Mouse (Mus musculus) embryonic facial prominence, embryonic 11.5 days (tissue): Measurements from ENCODE around the gene Creb1. TPM values are rescaled to one million over a fixed set of nuclear protein-coding genes. Genes with fewer than 3 reads are reported as not detected.

ENCODE experiments used
- ATAC-seq: fragments of 200-750 bp; cut with Nextera tagmentation; replicated peaks from 2 replicates; pipeline ENCODE4 v1.8.0; 2017; ENCODE audit warnings: low read depth; ENCODE audit not compliant: insufficient number of reproducible peaks, low FRiP score, low TSS enrichment
- DNase-seq: peaks from one replicate; pipeline ENCODE4 v3.0.0-alpha.2; 2015; ENCODE audit warnings: low spot score
- H3K27ac ChIP-seq: fragments of 300-500 bp; sonication (generic); replicated peaks from 2 replicates; pipeline ENCODE4 v1.5.1; 2014; ENCODE audit warnings: mild to moderate bottlenecking, low read depth, low read length, control low read depth
- H3K27me3 ChIP-seq: fragments of 300-500 bp; sonication (generic); 2 replicates; pipeline ENCODE4 v1.6.1; 2014; ENCODE audit warnings: mild to moderate bottlenecking, low read length, moderate library complexity, mixed read lengths; ENCODE audit not compliant: control insufficient read depth, insufficient read depth
- H3K36me3 ChIP-seq: fragments of 300-500 bp; sonication (generic); replicated peaks from 2 replicates; pipeline ENCODE4 v1.6.1; 2014; ENCODE audit warnings: low read depth, mild to moderate bottlenecking, low read length, moderate library complexity, mixed read lengths; ENCODE audit not compliant: control insufficient read depth, insufficient read depth
- H3K4me1 ChIP-seq: fragments of 300-500 bp; sonication (generic); 2 replicates; pipeline ENCODE4 v1.6.1; 2014; ENCODE audit warnings: low read length, mixed read lengths; ENCODE audit not compliant: control insufficient read depth, insufficient read depth
- H3K4me2 ChIP-seq: fragments of 300-500 bp; sonication (generic); 2 replicates; pipeline ENCODE4 v1.6.1; 2014; ENCODE audit warnings: low read depth, mild to moderate bottlenecking, control low read depth, low read length, moderate library complexity
- H3K4me3 ChIP-seq: fragments of 300-500 bp; sonication (generic); 2 replicates; pipeline ENCODE4 v1.5.1; 2014; ENCODE audit warnings: low read depth, low read length, control low read depth
- H3K9ac ChIP-seq: fragments of 300-500 bp; sonication (generic); replicated peaks from 2 replicates; pipeline ENCODE4 v1.6.1; 2014; ENCODE audit warnings: mild to moderate bottlenecking, control low read depth, low read length
- H3K9me3 ChIP-seq: fragments of 300-500 bp; sonication (generic); replicated peaks from 2 replicates; pipeline ENCODE4 v1.6.1; 2016; ENCODE audit warnings: mild to moderate bottlenecking, low read length, inconsistent platforms, mixed read lengths; ENCODE audit not compliant: control insufficient read depth
- WGBS: fragments of 180-500 bp; shearing (Covaris S2); extraction: QIAGEN DNeasy Blood & Tissue Kit; methylation state at CpG from one replicate; pipeline ENCODE4 v1.1.7; 2014; 5-methylcytosine and 5-hydroxymethylcytosine counted together
- polyA plus RNA-seq: library from polyadenylated mRNA; unstranded; fragments of >200 nt; fragmentation: Nextera tagmentation; extraction: Ambion mirVana; gene quantifications from 2 replicates; pipeline ENCODE4 v1.2.1, GENCODE M21; 2014

Creb1 gene
- polyA plus RNA-seq, 1 experiment from 2014 or later, result 63.8 TPM

DNA sequence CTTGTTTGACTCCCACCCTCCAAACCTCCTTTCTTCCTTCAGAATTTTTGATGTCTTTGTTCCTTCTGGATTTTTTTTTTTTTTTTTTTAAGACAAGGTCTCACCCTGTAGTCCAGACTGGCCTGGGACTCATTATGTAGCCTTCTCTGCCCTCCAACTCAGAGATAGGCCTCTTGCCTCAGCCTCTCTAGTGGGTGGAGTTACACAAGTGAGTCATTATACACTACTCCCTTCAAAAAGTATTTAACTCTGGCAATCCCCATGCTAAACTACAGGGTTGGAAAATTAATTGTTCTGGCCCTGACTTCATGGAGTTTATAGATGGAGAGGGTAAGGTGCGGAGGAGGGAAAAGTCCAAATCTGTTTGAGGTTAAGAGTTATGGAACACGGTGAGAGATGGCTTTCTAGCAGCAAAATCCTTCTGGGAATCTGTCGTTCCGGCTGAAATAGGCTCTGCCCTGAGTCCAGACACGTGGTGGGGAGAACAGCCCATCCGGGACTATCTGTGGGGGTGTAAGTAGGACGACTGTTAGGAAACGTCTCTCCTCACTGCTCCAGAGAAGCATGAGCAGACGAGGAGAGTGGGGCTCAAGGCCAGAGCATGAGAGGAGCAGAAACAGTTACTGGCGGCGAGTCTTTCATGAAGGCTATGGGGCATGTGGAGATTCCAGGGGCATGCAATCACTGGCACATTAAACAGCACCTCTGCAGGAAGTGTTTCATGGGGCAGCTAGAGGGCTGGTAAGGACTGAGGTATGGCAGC lies 117.1 kb downstream of the Creb1 start:
- ATAC-seq (no peak), DNase-seq (no peak)
- Histone ChIP-seq H3K27me3 (no peaks in the 10 kb centered on the region), H3K9me3 (no peaks in the 10 kb centered on the region), H3K4me3 (no peak overlapping the region), H3K27ac (no peak overlapping the region), H3K9ac (no peak overlapping the region), H3K36me3 (no peaks in the 10 kb centered on the region), H3K4me1 (no peaks in the 10 kb centered on the region), H3K4me2 (no peak overlapping the region)
- WGBS, result 75% methylated on average over 11 of the region's 11 CpGs

DNA sequence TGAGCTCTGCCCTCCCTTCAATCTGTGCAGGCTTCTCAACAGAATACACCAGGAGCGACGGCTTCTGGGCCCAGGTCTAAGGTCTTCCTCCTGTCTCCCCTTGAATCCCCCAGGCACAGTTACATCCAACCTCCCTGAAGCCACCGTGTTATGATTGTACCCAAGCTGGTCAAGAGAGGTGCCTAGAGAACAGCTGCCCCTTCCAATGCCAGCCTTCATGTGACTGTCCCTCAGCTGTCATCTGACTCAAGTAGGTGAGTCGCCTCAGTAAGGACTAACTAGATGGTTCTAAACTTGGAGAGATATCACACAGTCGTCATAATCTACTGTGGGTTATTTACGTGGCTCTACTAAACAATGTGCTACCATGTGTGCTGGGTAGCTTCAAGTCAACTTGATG lies 121.3 kb downstream of the Creb1 start:
- H3K4me2 ChIP-seq, result no peak overlapping the region
- no peak overlapping the region for H3K27ac ChIP-seq
- H3K9ac ChIP-seq, result no peak overlapping the region
- H3K27me3 ChIP-seq, result no peaks in the 10 kb centered on the region
- H3K9me3 ChIP-seq, result no peaks in the 10 kb centered on the region
- no peak for ATAC-seq
- H3K4me3 ChIP-seq, result no peak overlapping the region
- no peak for DNase-seq
- 88% methylated on average over 6 of the region's 6 CpGs for WGBS
- no peaks in the 10 kb centered on the region for H3K36me3 ChIP-seq
- H3K4me1 ChIP-seq, result no peaks in the 10 kb centered on the region

Other genes with a start within 250 kb of the Creb1 start
- 25.7 and 27.6 TPM in 2 replicates for gene Mettl21a, start 84.6 kb downstream of the Creb1 start, polyA plus RNA-seq
- gene Ccnyl1, start 157.8 kb downstream of the Creb1 start, polyA plus RNA-seq, result 10.9 and 13.7 TPM in 2 replicates
- 2.9 and 3.1 TPM in 2 replicates for gene Fzd5, start 205.1 kb downstream of the Creb1 start, polyA plus RNA-seq